Mouse (Mus musculus) heart, embryonic 12.5 days (tissue): Measurements from ENCODE around the gene Gm42715. TPM values are rescaled to one million over a fixed set of nuclear protein-coding genes. Genes with fewer than 3 reads are reported as not detected.
A peak's percentile ranks its signal among the peaks of the same experiment; 100 is the strongest.
"Not testable (repeated sequence)": the region's sequence is repeated elsewhere in the genome, so short reads cannot be mapped to it uniquely, and the experiment has no call there.

Experiments used
- ATAC-seq: fragments of 200-750 bp; cut with Nextera tagmentation; 2 replicates; pipeline ENCODE4 v1.8.0; 2017; ENCODE audit warnings: moderate TSS enrichment, moderate library complexity; ENCODE audit not compliant: insufficient number of reproducible peaks, low FRiP score
- H3K27ac ChIP-seq: fragments of 300-500 bp; sonication (generic); 2 replicates; pipeline ENCODE4 v1.5.1; 2016; ENCODE audit warnings: mild to moderate bottlenecking, moderate library complexity; ENCODE audit not compliant: poor library complexity, severe bottlenecking
- H3K27me3 ChIP-seq: fragments of 300-500 bp; sonication (generic); replicated peaks from 2 replicates; pipeline ENCODE4 v1.6.1; 2016; ENCODE audit warnings: mild to moderate bottlenecking, moderate library complexity
- H3K36me3 ChIP-seq: fragments of 300-500 bp; sonication (generic); 2 replicates; pipeline ENCODE4 v1.6.1; 2016; ENCODE audit warnings: mild to moderate bottlenecking, moderate library complexity
- H3K4me1 ChIP-seq: fragments of 300-500 bp; sonication (generic); replicated peaks from 2 replicates; pipeline ENCODE4 v1.6.1; 2016; ENCODE audit warnings: mild to moderate bottlenecking
- H3K4me2 ChIP-seq: fragments of 300-500 bp; sonication (generic); 2 replicates; pipeline ENCODE4 v1.6.1; 2016; ENCODE audit warnings: mild to moderate bottlenecking, moderate library complexity
- H3K4me3 ChIP-seq: fragments of 300-500 bp; sonication (generic); 2 replicates; pipeline ENCODE4 v1.5.1; 2016; ENCODE audit warnings: mild to moderate bottlenecking
- H3K9ac ChIP-seq: fragments of 300-500 bp; sonication (generic); 2 replicates; pipeline ENCODE4 v1.6.1; 2016; ENCODE audit warnings: mild to moderate bottlenecking, moderate library complexity
- H3K9me3 ChIP-seq: fragments of 300-500 bp; sonication (generic); replicated peaks from 2 replicates; pipeline ENCODE4 v1.6.1; 2016; ENCODE audit warnings: mild to moderate bottlenecking, moderate library complexity
- WGBS: fragments of 180-500 bp; shearing (Covaris S2); methylation state at CpG from one replicate; pipeline ENCODE4 v1.1.7; 2016; 5-methylcytosine and 5-hydroxymethylcytosine counted together
- polyA plus RNA-seq: library from polyadenylated mRNA; unstranded; fragments of >200 nt; fragmentation: Nextera tagmentation; extraction: Ambion mirVana; gene quantifications from 2 replicates; pipeline ENCODE4 v1.2.1, GENCODE M21; 2016

Gene Gm42715
- polyA plus RNA-seq, 1 experiment from 2014 or later = 8.5 TPM

- H3K9ac ChIP-seq = peak overlapping the region; percentile 98
- H3K9me3 ChIP-seq = no peaks in the 10 kb centered on the region
- H3K27ac ChIP-seq = peak overlapping the region; percentile 97
- under 1% methylated on average over 50 of the region's 50 CpGs for WGBS
- ATAC-seq = peak; percentile 94
- peak overlapping the region; percentile 84 for H3K4me3 ChIP-seq
- H3K4me2 ChIP-seq = peak overlapping the region; percentile 98
- peaks cover 25% of the 10 kb centered on the region for H3K4me1 ChIP-seq
- no peaks in the 10 kb centered on the region for H3K27me3 ChIP-seq
- peaks cover 61% of the 10 kb centered on the region for H3K36me3 ChIP-seq
Measured at GRCm38 (mm10) chr7:127477687-127478634, 41.4 kb upstream of the Gm42715 start.

DNA sequence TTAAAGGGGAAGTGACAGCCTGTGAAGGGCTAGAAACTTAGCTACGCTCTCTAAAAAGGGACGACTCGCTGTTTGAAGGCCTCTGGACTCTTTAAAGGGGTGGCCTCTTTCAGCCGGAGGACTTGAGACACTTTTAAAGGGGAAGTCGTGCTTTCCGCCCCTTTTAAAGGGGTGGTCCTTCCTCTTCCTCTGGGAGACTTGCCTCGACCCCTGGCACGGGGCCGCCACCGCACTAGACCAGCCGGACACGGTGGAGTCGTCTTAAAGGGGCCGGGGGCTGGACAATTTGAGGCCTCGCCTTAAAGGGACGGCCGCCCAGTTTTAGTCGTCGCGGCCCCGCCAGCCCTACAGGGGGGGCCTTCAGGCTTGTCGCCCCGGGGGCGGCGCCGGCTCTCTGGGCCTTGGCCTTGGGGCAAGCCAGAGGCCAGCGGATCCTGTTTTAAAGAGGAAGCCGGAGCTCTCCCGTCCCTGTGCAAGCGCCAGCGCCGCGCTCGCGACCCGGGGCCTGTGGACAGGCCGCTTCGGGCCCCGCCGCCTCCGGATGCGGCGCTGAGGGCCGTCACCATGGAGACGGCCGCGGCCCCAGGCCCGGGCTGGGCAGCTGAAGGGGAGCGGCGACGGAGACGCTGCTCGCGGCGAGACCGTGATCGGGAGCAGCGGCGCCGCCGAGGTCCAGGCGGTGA, 40.6 kb upstream of the Gm42715 start, which contains the start of gene Fbrs:
Gene Fbrs, plus strand, starts transcription at position 565 of the 683 bp plus-strand sequence.
- under 1% methylated on average over 61 of the region's 62 CpGs for WGBS
- Histone ChIP-seq H3K27me3 (no peaks in the 10 kb centered on the region), H3K4me3 (peak within 1 kb of the TSS; percentile 84), H3K27ac (peak within 1 kb of the TSS; percentile 97), H3K9me3 (no peaks in the 10 kb centered on the region), H3K36me3 (peaks cover 60% of the 10 kb centered on the region), H3K4me2 (peak within 1 kb of the TSS; percentile 98), H3K4me1 (peaks cover 25% of the 10 kb centered on the region), H3K9ac (peak within 1 kb of the TSS; percentile 98)
- ATAC-seq = peak; percentile 79

DNA sequence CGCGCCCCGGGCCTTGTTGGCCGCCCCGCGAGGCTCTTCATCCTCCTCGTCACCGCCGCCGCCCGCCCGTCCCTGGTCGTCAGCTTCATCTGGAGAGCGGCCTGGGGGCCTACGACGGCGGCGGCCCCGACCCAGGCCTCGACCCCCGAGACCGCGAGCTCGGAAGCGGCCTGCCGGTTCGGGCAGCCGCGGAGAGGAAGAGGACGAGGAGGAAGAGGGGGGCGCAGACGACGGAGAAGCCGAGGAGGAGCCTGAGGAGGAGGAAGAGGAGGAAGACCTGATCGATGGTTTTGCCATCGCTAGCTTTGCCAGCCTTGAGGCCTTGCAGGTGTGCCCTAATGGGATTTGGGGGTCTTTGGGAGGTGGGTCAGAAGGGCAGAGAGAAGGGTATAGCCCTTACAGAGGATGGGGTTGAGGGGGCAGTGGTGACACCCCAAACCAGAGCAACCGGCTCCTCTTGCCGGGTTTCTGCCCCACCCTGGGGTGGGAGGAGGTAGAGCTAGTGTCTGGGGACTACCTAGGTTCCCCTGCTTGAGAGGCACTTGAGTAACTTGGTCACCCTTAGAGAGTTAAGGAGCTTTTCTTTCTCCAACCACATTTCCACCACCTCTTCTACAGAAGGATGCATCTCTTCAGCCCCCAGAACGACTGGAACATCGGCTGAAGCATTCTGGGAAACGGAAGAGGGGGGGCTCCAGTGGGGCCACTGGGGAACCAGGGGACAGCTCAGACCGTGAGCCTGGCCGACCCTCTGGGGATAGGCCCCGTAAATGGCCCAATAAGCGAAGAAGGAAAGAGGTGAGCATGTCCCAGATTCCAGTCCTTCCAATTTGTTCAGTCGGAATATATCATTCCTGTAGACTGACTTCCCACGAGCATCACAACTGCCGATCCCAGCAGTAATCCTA, 39.8 kb upstream of the Gm42715 start:
- H3K36me3 ChIP-seq = peaks cover 60% of the 10 kb centered on the region
- H3K4me3 ChIP-seq = peak overlapping the region; percentile 84
- H3K4me2 ChIP-seq = peak overlapping the region; percentile 98
- H3K9ac ChIP-seq = peak overlapping the region; percentile 98
- no peaks in the 10 kb centered on the region for H3K27me3 ChIP-seq
- H3K4me1 ChIP-seq = peaks cover 25% of the 10 kb centered on the region
- H3K9me3 ChIP-seq = no peaks in the 10 kb centered on the region
- WGBS = 5% methylated on average over 48 of the region's 48 CpGs
- no peak for ATAC-seq
- H3K27ac ChIP-seq = peak overlapping the region; percentile 97

GRCm38 (mm10) chr7:127480321-127480720, 39.1 kb upstream of the Gm42715 start:
- no peak for ATAC-seq
- H3K4me1 ChIP-seq = peaks cover 25% of the 10 kb centered on the region
- H3K36me3 ChIP-seq = peaks cover 60% of the 10 kb centered on the region
- no peak overlapping the region for H3K27ac ChIP-seq
- no peaks in the 10 kb centered on the region for H3K9me3 ChIP-seq
- peak overlapping the region; percentile 98 for H3K4me2 ChIP-seq
- H3K9ac ChIP-seq = peak overlapping the region; percentile 98
- H3K4me3 ChIP-seq = peak overlapping the region; percentile 84
- H3K27me3 ChIP-seq = no peaks in the 10 kb centered on the region
- 59% methylated on average over 2 of the region's 2 CpGs for WGBS

DNA sequence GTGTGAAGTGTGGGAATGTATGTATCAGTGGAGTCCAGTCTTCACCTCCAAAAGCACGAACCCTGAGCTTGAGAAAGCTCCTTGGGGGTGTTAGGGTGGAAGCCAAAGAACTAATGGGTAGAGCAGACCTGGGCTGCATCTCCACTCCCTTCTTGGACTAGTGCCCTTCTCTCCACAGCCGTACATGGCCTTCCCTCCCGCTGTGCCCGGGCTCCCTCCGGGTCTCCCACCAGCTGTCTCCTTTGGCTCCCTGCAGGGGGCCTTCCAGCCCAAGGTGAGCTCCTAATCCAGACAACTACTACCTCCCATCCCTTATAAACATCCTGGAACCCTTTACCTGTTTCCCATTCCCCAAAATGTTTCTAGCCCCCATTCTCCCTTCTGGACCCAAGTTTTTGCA, 34.0 kb upstream of the Gm42715 start:
- WGBS = 78% methylated on average over 5 of the region's 5 CpGs
- no peak overlapping the region for H3K27ac ChIP-seq
- H3K36me3 ChIP-seq = peaks cover 87% of the 10 kb centered on the region
- H3K4me3 ChIP-seq = no peak overlapping the region
- H3K9me3 ChIP-seq = no peaks in the 10 kb centered on the region
- no peak overlapping the region for H3K4me2 ChIP-seq
- no peak overlapping the region; the same call in 1 of the 2 replicates for H3K9ac ChIP-seq
- no peak for ATAC-seq
- H3K4me1 ChIP-seq = peaks cover 9% of the 10 kb centered on the region
- H3K27me3 ChIP-seq = no peaks in the 10 kb centered on the region

DNA sequence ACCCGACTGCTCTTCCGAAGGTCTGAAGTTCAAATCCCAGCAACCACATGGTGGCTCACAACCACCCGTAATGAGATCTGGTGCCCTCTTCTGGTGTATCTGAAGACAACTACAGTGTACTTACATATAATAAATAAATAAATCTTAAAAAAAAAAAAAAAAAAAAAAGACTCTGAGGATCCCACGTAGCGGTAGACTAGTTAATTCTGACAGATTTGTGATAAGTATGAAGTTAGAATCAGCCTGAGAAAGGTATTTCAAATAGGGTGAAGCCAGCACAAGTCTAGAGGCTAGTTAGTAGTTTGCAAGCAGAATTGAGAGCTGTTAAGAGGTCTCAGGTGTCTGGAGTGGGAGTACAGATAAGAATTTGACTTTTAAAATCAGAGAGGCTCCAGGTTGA, 31.0 kb upstream of the Gm42715 start:
- not testable (repeated sequence) for H3K4me2 ChIP-seq, H3K4me1 ChIP-seq, H3K4me3 ChIP-seq, H3K9ac ChIP-seq, H3K27ac ChIP-seq, H3K9me3 ChIP-seq, H3K27me3 ChIP-seq, ATAC-seq
- peaks cover 91% of the 10 kb centered on the region for H3K36me3 ChIP-seq
- WGBS = 89% methylated on average over 5 of the region's 5 CpGs

- H3K27me3 ChIP-seq = no peaks in the 10 kb centered on the region
- H3K4me1 ChIP-seq = 0 out of 2 replicates have a peak, but pooled peaks cover 6% of the 10 kb centered on the region
- H3K9me3 ChIP-seq = no peaks in the 10 kb centered on the region
- H3K9ac ChIP-seq = no peak overlapping the region
- ATAC-seq = no peak
- 94% methylated on average over 7 of the region's 7 CpGs for WGBS
- no peak overlapping the region for H3K4me3 ChIP-seq
- no peak overlapping the region for H3K27ac ChIP-seq
- peaks cover 78% of the 10 kb centered on the region for H3K36me3 ChIP-seq
- H3K4me2 ChIP-seq = no peak overlapping the region
Measured at GRCm38 (mm10) chr7:127489982-127490381, 29.4 kb upstream of the Gm42715 start.

DNA sequence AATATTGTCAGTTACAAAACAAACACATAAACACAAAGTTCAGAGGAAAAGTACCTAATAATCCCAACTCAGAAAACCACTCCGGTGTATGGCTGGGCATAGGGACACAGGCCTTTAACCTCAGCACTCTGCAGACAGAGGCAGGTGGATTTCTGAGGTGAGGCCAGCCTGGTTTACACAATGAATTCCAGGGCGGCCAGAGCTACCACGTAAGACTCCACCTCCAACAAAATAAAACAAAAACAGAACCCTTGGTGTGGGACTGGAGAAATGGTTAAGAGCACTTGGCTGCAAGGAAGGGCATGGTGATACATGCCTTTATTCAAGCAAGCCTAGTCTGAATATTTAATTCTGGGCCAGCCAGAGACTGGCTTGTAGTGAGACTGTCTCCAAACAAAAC, 27.5 kb upstream of the Gm42715 start:
- H3K9me3 ChIP-seq = no peaks in the 10 kb centered on the region
- no peaks in the 10 kb centered on the region for H3K27me3 ChIP-seq
- no peak overlapping the region for H3K9ac ChIP-seq
- H3K4me3 ChIP-seq = no peak overlapping the region
- ATAC-seq = no peak
- no peak overlapping the region for H3K27ac ChIP-seq
- WGBS = 87% methylated on average over 3 of the region's 3 CpGs
- peaks cover 60% of the 10 kb centered on the region for H3K36me3 ChIP-seq
- H3K4me2 ChIP-seq = no peak overlapping the region
- H3K4me1 ChIP-seq = 0 out of 2 replicates have a peak, but pooled peaks cover 6% of the 10 kb centered on the region

DNA sequence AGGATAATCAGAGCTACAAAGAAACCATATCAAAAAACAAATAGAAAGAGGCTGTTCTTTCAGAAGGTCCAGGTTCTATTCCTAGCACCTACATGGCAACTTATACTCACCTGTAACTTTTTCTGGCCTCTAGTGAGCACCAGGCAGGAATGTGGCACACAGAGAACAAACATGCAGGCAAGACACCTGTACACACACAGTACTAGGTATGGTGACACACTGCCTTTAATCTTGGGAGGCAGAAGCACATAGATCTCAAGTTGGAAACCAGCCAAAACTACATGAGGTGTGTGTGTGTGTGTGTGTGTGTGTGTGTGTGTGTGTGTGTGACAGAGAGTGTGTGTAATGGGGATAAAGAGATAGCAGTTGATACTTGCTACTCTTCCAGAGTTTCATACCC, 24.7 kb upstream of the Gm42715 start:
- Histone ChIP-seq H3K9ac (no peak overlapping the region), H3K4me1 (0 out of 2 replicates have a peak, but pooled peaks cover 6% of the 10 kb centered on the region), H3K4me2 (no peak overlapping the region), H3K27me3 (no peaks in the 10 kb centered on the region), H3K36me3 (peaks cover 34% of the 10 kb centered on the region), H3K9me3 (no peaks in the 10 kb centered on the region), H3K27ac (no peak overlapping the region), H3K4me3 (no peak overlapping the region)
- no peak for ATAC-seq

DNA sequence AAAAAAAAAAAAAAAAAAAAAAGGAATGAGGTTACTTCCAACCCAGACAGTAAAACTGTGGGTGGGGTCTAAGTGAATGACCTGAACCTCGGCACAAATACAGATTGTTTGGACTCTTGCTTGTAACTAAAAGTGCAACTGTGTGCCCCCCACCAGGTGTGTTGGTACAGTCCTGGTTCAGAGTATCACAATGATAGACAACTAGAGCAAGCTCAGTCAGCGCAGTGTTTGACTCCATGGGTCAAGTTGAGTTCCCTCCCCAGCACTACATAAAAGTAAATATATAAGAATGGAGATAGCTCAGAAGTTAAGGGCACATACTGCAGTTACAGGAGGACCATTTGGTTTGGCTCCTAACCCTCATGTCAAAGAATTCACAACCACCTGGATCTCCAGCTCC, 22.0 kb upstream of the Gm42715 start:
- H3K4me3 ChIP-seq = no peak overlapping the region
- WGBS = 90% methylated on average over 2 of the region's 2 CpGs
- no peak overlapping the region for H3K27ac ChIP-seq
- no peak overlapping the region for H3K4me2 ChIP-seq
- H3K36me3 ChIP-seq = peaks cover 7% of the 10 kb centered on the region
- no peak overlapping the region for H3K9ac ChIP-seq
- H3K4me1 ChIP-seq = 0 out of 2 replicates have a peak, but pooled peaks cover 6% of the 10 kb centered on the region
- no peak for ATAC-seq
- no peaks in the 10 kb centered on the region for H3K27me3 ChIP-seq
- no peaks in the 10 kb centered on the region for H3K9me3 ChIP-seq
